ENCODE assay signal across 9 mouse cellular contexts in the genomic region with DNA sequence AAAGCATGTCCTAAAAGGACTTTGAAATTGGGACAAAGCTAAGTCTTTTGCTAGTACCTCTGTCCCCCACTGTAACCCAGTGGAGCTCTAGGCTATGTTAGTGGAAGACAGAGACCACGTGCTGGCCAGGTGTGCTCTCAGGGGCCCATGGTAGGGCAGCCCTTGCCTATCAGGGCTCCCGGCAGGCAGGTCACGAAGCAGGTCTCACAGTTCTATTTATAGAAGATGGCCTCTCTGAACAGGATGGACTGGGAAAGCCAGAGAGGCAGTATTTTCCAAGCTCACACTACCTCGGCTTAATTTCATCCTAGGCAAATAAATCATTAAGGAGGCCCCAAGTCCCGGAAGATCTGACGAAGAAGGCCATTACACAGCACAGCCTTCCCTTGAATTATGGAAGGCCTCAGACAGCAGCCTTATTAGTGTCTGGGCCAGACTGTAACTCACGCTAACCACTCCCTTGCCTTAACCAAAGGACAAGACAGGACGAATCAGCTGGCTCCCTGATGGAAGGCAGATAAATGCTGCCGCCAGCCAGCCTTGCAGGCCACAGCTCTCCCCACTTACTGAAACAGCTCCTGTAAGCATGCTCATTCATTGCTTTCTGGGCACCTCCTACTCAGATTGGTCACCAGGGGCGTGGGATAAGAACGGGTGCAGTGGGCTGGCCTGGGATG. TPM values are rescaled to one million over a fixed set of nuclear protein-coding genes. Genes with fewer than 3 reads are reported as not detected.
DNase-seq lines count a peak whose midpoint lies in the region; ATAC-seq and TF ChIP-seq lines count a peak whose summit lies in the region.
"Had no signal": no experiment of that assay in that cellular context is flagged by ENCODE, and none has a peak within 500 bp of the region (broad histone marks: within the 10 kb centered on the region; RNA-seq: fewer than 3 reads in every experiment).

No protein-coding gene starts in this region.

- no peak overlapping the region for H3K9ac ChIP-seq in heart, postnatal 0 days (replicated peaks; ENCODE audit: low read depth, low read length)
- peak overlapping the region; percentile 15; the same call in 1 of the 2 replicates for H3K9ac ChIP-seq in intestine, embryonic 16.5 days (ENCODE audit: low read depth, low read length)
- peak overlapping the region; percentile 38 for H3K9ac ChIP-seq in neural tube, embryonic 13.5 days
- H3K9ac ChIP-seq in forebrain, embryonic 15.5 days (replicated peaks), result no peak overlapping the region

- 29% methylated on average over 11 of the region's 11 CpGs for whole genome bisulfite sequencing in heart, postnatal 0 days
- WGBS in intestine, embryonic 16.5 days, result 18% methylated on average over 11 of the region's 11 CpGs
- 16% methylated on average over 11 of the region's 11 CpGs for WGBS in neural tube, embryonic 13.5 days
- WGBS in forebrain, embryonic 15.5 days, result 70% methylated on average over 11 of the region's 11 CpGs

- H3K4me1 ChIP-seq in heart, postnatal 0 days (ENCODE audit: control insufficient read depth, insufficient read depth), result peaks cover 52% of the 10 kb centered on the region
- peaks cover 63% of the 10 kb centered on the region for H3K4me1 ChIP-seq in intestine, embryonic 16.5 days (ENCODE audit: control insufficient read depth, insufficient read depth, low read length)
- H3K4me1 ChIP-seq in neural tube, embryonic 13.5 days (replicated peaks), result peaks cover 99% of the 10 kb centered on the region
- H3K4me1 ChIP-seq in forebrain, embryonic 15.5 days, result peaks cover 32% of the 10 kb centered on the region

- H3K4me3 ChIP-seq in heart, postnatal 0 days (ENCODE audit: low read depth, low read length), result no peak overlapping the region
- H3K4me3 ChIP-seq in intestine, embryonic 16.5 days (ENCODE audit: low read length), result no peak overlapping the region
- H3K4me3 ChIP-seq in neural tube, embryonic 13.5 days, result no peak overlapping the region
- no peak overlapping the region for H3K4me3 ChIP-seq in forebrain, embryonic 15.5 days

- H3K9me3 ChIP-seq in heart, postnatal 0 days (replicated peaks; ENCODE audit: control insufficient read depth, low read length), result no peaks in the 10 kb centered on the region
- H3K9me3 ChIP-seq in intestine, embryonic 16.5 days (ENCODE audit: control insufficient read depth, low read length), result no peaks in the 10 kb centered on the region
- no peaks in the 10 kb centered on the region for H3K9me3 ChIP-seq in neural tube, embryonic 13.5 days
- no peaks in the 10 kb centered on the region for H3K9me3 ChIP-seq in forebrain, embryonic 15.5 days

- peak; percentile 22 for DNase-seq in kidney, adult 18-20 months
- no peak for DNase-seq in kidney, postnatal 36 days
- DNase-seq in heart, postnatal 0 days (ENCODE audit: low spot score), result no peak
- no peak for DNase-seq in layer of hippocampus, postnatal 14 days (ENCODE audit: low spot score in 2 of 2)
- no peak for DNase-seq in layer of hippocampus, adult 8-10 months (ENCODE audit: low spot score in 2 of 2)
- DNase-seq: right cerebral cortex, postnatal 4 days had no signal

- no peak overlapping the region for H3K4me2 ChIP-seq in heart, postnatal 0 days (ENCODE audit: low read depth, low read length)
- H3K4me2 ChIP-seq in intestine, embryonic 16.5 days (ENCODE audit: low read depth, low read length), result no peak overlapping the region
- H3K4me2 ChIP-seq in neural tube, embryonic 13.5 days, result peak overlapping the region; percentile 2; the same call in 1 of the 2 replicates
- H3K4me2 ChIP-seq in forebrain, embryonic 15.5 days (replicated peaks), result no peak overlapping the region

- no peaks in the 10 kb centered on the region for H3K36me3 ChIP-seq in heart, postnatal 0 days (replicated peaks; ENCODE audit: control insufficient read depth, insufficient read depth, low read length)
- no peaks in the 10 kb centered on the region for H3K36me3 ChIP-seq in intestine, embryonic 16.5 days (ENCODE audit: control insufficient read depth, insufficient read depth, low read length)
- H3K36me3 ChIP-seq in neural tube, embryonic 13.5 days, result no peaks in the 10 kb centered on the region
- H3K36me3 ChIP-seq in forebrain, embryonic 15.5 days, result no peaks in the 10 kb centered on the region

- TF ChIP-seq CTCF in heart, postnatal 0 days (IDR thresholded peaks at IDR 0.05; ENCODE audit: low read depth), result peak; percentile 14; the same call in 1 of the 2 replicates

- peak; percentile 59 for ATAC-seq in heart, postnatal 0 days (ENCODE audit: insufficient read depth, low read depth)
- ATAC-seq in intestine, embryonic 16.5 days, result peak; percentile 94
- ATAC-seq in neural tube, embryonic 13.5 days (ENCODE audit: low read depth), result peak; percentile 62
- ATAC-seq in forebrain, embryonic 15.5 days (replicated peaks), result no peak

- TF ChIP-seq EP300 in heart, postnatal 0 days (IDR thresholded peaks at IDR 0.05; ENCODE audit: low read depth), result no peak

- H3K27ac ChIP-seq in heart, postnatal 0 days (ENCODE audit: low read depth), result peak overlapping the region; percentile 56
- peak overlapping the region; percentile 76 for H3K27ac ChIP-seq in intestine, embryonic 16.5 days (ENCODE audit: low read length)
- peak overlapping the region; percentile 84 for H3K27ac ChIP-seq in neural tube, embryonic 13.5 days (replicated peaks)
- no peak overlapping the region for H3K27ac ChIP-seq in forebrain, embryonic 15.5 days (replicated peaks)

- H3K27me3 ChIP-seq in heart, postnatal 0 days (ENCODE audit: control insufficient read depth, insufficient read depth, low read length), result no peaks in the 10 kb centered on the region
- H3K27me3 ChIP-seq in intestine, embryonic 16.5 days (replicated peaks; ENCODE audit: control insufficient read depth, insufficient read depth, low read length), result no peaks in the 10 kb centered on the region
- no peaks in the 10 kb centered on the region for H3K27me3 ChIP-seq in neural tube, embryonic 13.5 days
- H3K27me3 ChIP-seq in forebrain, embryonic 15.5 days, result no peaks in the 10 kb centered on the region

RNA-seq across cellular contexts. Expression of a gene that starts 31.7 kb away (rescaled TPM):
- 36.4 and 72.4 TPM in 2 replicates for total RNA-seq in heart, postnatal 0 days (2014; rRNA removed; ENCODE audit: low replicate concordance)
- 31.8 and 32.5 TPM in 2 replicates for polyA plus RNA-seq in heart, postnatal 0 days (2015; fragmentation: Nextera tagmentation; extraction: Ambion mirVana)
- polyA plus RNA-seq in intestine, embryonic 16.5 days (2015; fragmentation: Nextera tagmentation; extraction: Ambion mirVana), result 28.7 and 34.0 TPM in 2 replicates
- 59.6 and 62.4 TPM in 2 replicates for polyA plus RNA-seq in neural tube, embryonic 13.5 days (2015; fragmentation: Nextera tagmentation; extraction: Ambion mirVana)
- total RNA-seq in layer of hippocampus, postnatal 14 days (2021), result 1 to 10 TPM; 5.7 to 6.9 TPM
- total RNA-seq in layer of hippocampus, adult 8-10 months (2022), result 1 to 10 TPM; 3.2 to 6.0 (median 4.1) TPM
- polyA plus RNA-seq in forebrain, embryonic 15.5 days (2015; fragmentation: Nextera tagmentation; extraction: Ambion mirVana), result 24.7 and 25.6 TPM in 2 replicates

Comparison
In these comparisons a context has a peak if more than half of its experiments do, and no peak if none do; other contexts are left out.
1. H3K9ac ChIP-seq: peak in intestine, embryonic 16.5 days (single experiment) and neural tube, embryonic 13.5 days (single experiment); none in heart, postnatal 0 days (single experiment) and forebrain, embryonic 15.5 days (single experiment).